Mouse (Mus musculus): Measurements from ENCODE around the gene Ptprk.

Gene Ptprk

DNA sequence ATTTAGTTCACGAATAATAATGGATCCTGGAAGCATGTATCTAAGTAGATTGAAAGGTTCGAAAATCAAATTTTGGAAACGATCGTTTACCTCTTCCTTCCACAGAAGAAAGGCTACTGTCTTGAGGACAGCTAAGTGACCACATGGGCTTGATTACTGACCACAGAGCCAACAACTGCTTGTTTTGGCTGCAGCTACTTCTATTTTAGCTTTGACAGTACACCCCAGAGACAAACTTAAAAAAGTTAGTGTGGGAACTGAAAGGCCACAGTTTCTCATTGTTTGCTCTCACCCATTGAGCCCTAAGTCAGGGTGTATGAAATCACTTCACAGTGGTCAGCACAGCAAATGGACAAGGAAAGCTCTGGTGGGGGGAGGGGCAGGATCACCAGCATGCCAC, 174.4 kb downstream of the Ptprk start:
- in situ Hi-C loops (cut with MboI; ENCODE audit: low pct_unique_long_range_greater_than_20kb in 1 of 2, low sequenced_read_pairs in 2 of 2, unreplicated experiment in 1 of 2): no loop called here

GRCm38 (mm10) chr10:28251385-28251784, 176.8 kb downstream of the Ptprk start:
- in situ Hi-C loops (cut with MboI; ENCODE audit: low pct_unique_long_range_greater_than_20kb in 1 of 2, low sequenced_read_pairs in 2 of 2, unreplicated experiment in 1 of 2): no loop called here

DNA sequence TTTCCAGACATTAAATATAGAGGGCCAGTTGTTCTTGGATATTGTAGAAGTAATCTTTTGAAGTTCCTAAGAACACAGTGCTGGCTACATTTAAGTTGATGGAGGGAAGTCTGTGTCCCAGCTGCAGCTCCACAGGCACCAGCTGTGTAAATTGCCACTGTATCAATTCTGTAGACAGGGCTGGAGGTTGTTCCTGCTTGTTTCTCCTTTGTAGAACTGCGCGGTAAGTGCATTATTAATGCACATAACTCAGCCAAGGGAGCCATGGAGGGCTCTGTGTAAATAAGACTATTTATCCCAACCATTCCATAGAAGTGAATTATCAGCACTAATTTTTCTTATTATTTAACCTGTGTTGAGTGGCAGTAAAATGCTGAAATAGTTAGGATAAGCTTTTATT, 186.0 kb downstream of the Ptprk start:
- in situ Hi-C loops (cut with MboI; ENCODE audit: low pct_unique_long_range_greater_than_20kb in 1 of 2, low sequenced_read_pairs in 2 of 2, unreplicated experiment in 1 of 2): no loop called here

- in situ Hi-C loops (cut with MboI; ENCODE audit: low pct_unique_long_range_greater_than_20kb in 1 of 2, low sequenced_read_pairs in 2 of 2, unreplicated experiment in 1 of 2): no loop called here
Measured at GRCm38 (mm10) chr10:28262159-28262558, 187.5 kb downstream of the Ptprk start.

- in situ Hi-C loops (cut with MboI; ENCODE audit: low pct_unique_long_range_greater_than_20kb in 1 of 2, low sequenced_read_pairs in 2 of 2, unreplicated experiment in 1 of 2): no loop called here
Measured at GRCm38 (mm10) chr10:28263546-28263945, 188.9 kb downstream of the Ptprk start.

DNA sequence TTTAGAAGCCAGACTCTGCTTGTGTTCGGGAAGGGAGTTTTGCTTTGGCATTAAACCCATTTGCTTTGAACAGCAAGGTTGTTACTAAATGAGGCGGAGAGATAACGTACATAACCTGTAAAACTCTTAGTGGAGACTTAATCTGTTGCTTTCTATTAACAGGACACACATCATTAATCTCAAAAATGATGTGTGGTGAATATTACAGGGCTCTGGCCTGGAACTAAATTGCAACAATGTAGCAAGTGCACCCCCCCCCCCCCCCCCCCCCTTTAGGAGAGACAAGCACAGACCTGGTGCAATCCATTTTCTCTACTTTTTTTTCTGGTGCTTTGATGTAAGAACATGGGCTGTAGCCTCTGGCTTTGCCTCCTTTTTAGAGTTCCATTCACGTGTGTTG, 195.7 kb downstream of the Ptprk start:
- in situ Hi-C loops (cut with MboI; ENCODE audit: low pct_unique_long_range_greater_than_20kb in 1 of 2, low sequenced_read_pairs in 2 of 2, unreplicated experiment in 1 of 2): no loop called here

- in situ Hi-C loops (cut with MboI; ENCODE audit: low pct_unique_long_range_greater_than_20kb in 1 of 2, low sequenced_read_pairs in 2 of 2, unreplicated experiment in 1 of 2): no loop called here
Measured at GRCm38 (mm10) chr10:28271729-28272606, 197.3 kb downstream of the Ptprk start.

GRCm38 (mm10) chr10:28278757-28279156, 204.1 kb downstream of the Ptprk start:
- in situ Hi-C loops (cut with MboI; ENCODE audit: low pct_unique_long_range_greater_than_20kb in 1 of 2, low sequenced_read_pairs in 2 of 2, unreplicated experiment in 1 of 2): no loop called here

DNA sequence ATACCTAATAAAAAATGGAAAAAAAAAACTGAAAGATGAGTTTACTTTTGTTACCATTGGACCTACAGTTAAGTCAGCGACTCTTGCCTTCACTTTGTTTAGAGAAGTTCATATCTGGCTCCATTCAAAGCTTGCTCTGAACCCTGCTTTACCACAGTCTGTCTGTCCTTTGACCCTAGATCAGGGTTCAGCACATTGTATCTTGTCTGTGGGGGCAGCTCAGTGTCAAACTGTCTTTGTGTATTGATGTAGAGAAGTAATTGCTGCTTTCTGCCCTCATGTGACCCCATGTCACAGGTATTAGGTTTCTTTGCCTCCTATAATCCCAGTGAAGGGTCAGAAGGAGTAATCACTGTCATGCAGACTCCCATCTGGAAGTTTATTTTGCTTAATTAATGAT, 222.9 kb downstream of the Ptprk start:
- in situ Hi-C loops (cut with MboI; ENCODE audit: low pct_unique_long_range_greater_than_20kb in 1 of 2, low sequenced_read_pairs in 2 of 2, unreplicated experiment in 1 of 2): no loop called here

DNA sequence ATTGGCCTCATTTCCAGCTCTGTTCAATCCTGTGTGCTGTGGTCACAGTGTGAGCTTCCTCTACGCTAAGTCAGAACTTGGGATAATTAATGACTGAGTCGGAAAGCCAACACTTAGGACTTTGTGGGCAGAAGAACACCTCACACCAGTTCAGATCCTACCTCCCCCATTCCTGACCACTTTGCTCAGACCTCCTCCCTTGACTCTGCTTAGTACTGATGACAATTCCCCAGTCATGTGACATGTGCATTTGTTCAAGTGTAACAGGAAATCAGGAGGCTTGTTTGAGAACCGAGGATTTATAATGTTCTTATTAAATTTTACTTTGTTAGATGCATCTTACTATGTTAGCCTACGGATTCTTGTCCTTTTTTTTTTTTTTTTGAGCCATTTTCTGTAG, 224.6 kb downstream of the Ptprk start:
- in situ Hi-C loops (cut with MboI; ENCODE audit: low pct_unique_long_range_greater_than_20kb in 1 of 2, low sequenced_read_pairs in 2 of 2, unreplicated experiment in 1 of 2): no loop called here

DNA sequence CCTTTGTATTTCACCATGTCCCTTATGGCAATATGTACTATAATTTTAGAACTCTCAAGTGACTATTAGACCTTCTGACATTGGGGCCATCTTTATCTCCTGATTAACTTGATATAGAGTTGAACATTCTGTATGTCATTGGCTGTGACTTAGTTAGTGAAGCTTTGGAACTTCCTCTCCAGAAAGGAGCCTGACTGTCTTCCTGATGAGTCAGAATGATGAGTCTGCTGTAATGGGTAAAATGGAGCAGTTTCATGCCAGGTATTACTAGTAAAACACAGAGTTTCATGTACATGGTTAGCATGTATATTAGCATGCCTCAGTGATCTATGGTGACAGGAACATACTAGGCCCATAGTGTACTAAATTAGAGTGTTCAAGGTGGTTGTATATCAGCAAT, 229.2 kb downstream of the Ptprk start:
- in situ Hi-C loops (cut with MboI; ENCODE audit: low pct_unique_long_range_greater_than_20kb in 1 of 2, low sequenced_read_pairs in 2 of 2, unreplicated experiment in 1 of 2): no loop called here

- in situ Hi-C loops (cut with MboI; ENCODE audit: low pct_unique_long_range_greater_than_20kb in 1 of 2, low sequenced_read_pairs in 2 of 2, unreplicated experiment in 1 of 2): no loop called here
Measured at GRCm38 (mm10) chr10:28304292-28304875, 229.8 kb downstream of the Ptprk start.

DNA sequence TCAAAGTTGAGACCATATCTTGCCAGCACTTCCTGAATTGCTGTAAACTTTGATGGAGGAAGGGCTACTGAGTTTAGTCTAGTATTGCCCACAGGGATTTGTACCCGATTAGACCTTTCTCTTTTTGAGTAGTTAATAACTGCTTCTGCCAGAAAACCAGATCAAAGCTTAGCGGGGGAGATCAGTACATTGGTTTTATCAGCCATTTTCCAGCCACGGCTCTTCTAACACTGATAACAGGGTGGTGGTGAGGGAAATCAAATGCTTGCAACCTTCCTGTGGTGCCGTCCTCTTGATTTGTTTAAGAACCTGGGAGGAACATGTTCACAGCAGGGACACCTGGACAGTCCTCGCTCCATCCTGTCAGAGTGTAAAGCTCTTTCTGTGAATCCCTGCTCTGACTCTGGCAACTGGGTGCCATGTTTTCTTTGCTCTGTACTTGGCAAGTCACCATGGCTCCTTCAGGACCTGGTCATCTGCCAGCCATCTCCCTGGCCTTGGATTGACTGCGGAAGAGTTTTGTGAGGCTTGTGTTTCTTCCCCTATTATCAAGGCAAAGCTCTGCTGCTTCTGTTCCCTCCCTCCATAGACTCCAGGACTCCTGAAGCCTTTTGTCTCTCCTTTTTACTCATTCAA, 231.9 kb downstream of the Ptprk start:
- in situ Hi-C loops (cut with MboI; ENCODE audit: low pct_unique_long_range_greater_than_20kb in 1 of 2, low sequenced_read_pairs in 2 of 2, unreplicated experiment in 1 of 2): no loop called here

DNA sequence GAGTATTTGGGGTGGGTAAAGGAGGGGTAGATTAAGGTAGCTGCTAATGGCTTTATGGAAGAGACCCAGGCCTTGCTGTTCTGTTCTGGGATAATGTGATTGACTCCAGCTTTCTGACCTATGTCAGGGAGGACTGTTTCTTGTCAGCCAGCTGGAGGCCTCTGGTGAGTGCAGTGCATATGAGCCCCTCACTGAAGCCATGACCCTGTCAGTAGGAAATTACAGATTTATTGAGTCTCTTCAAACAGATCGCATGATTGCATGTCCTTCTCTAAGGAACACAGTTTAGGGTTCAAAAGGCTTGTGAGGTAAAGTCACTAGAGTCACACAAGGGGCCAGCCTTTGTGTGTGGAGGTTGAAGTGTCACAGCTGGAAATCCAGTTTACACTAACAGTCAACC, 236.7 kb downstream of the Ptprk start:
- in situ Hi-C loops (cut with MboI; ENCODE audit: low pct_unique_long_range_greater_than_20kb in 1 of 2, low sequenced_read_pairs in 2 of 2, unreplicated experiment in 1 of 2): no loop called here

DNA sequence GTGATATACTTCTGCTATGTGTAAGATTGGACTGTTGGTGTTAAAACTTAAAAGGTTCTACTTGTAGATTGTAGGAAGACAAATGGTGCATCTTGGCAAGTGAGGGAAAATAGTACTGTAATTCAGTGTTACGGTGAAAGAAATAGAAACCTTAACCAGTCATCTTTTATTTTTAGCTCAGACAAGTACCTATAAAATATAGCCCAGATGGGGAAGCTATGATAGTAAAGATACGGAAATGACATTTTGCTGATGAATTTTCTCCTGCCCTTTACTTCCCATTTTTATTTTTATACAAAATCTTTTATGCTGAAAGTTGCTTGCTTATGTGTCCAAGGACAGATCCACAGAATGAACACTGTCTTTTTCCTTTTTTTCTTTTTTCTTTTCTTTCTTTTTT, 248.4 kb downstream of the Ptprk start:
- in situ Hi-C loops (cut with MboI; ENCODE audit: low pct_unique_long_range_greater_than_20kb in 1 of 2, low sequenced_read_pairs in 2 of 2, unreplicated experiment in 1 of 2): no loop called here

DNA sequence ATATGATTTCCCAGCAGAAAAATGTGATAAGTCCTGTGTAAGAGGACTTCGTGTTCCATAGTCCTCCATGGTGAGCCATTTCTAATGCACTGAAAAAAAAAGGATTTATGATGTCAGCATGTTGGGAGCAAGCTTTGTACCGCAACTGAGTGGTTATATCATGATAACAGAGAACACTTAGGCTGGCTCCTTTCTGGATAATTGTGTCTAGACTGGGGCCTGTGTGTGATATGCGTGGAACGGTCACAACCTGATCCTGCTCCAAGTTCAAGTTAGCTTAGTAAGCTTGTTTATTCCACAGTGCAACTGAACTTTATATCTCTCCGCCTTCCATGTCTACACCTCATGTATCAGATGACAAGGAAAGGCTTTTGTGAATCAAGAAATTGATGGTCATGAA, 260.6 kb downstream of the Ptprk start:
- in situ Hi-C loops (cut with MboI; ENCODE audit: low pct_unique_long_range_greater_than_20kb in 1 of 2, low sequenced_read_pairs in 2 of 2, unreplicated experiment in 1 of 2): no loop called here

DNA sequence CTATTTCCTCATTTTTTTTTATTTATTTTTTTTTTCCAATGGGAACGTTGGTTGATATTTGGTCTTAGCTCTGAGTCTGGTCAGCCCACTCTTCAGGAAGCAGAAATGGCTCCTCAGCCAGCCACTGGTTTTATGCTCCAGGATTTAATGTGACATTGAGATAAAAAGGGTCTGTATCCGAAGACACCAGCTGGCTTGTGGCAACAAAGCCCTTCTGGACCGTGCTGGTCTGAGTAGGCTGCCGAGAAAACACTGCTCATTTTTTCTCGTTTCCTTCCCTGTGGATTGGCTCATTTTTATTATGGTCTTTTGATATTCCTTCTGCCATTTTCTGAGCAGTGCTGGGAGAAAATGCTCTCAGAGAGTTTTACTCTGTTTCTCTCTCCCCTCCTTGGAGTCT, 263.9 kb downstream of the Ptprk start:
- in situ Hi-C loops (cut with MboI; ENCODE audit: low pct_unique_long_range_greater_than_20kb in 1 of 2, low sequenced_read_pairs in 2 of 2, unreplicated experiment in 1 of 2): no loop called here

DNA sequence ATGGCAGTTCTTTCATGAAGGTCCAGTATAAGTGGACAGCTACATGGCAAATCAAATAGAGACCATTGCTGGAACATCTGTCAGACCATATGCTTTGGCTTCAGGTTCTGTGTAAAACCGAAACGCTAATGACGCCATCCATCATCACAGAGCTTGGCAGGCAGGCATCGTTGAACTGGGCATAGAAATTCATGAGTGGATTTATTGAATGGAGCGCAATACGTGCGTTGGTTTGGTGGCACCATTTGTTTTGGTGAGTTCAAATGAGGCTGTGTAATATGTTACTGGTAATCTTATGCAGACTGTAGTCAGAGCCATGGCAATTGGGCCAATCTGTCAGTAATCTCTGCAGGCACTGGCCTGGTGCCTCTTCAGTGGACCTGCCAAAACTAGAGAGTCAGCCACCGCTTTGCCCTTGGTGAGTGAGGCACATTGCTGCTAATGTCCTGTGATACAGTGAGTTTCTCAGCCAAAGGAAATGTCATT, 270.6 kb downstream of the Ptprk start:
- in situ Hi-C loops (cut with MboI; ENCODE audit: low pct_unique_long_range_greater_than_20kb in 1 of 2, low sequenced_read_pairs in 2 of 2, unreplicated experiment in 1 of 2): no loop called here

DNA sequence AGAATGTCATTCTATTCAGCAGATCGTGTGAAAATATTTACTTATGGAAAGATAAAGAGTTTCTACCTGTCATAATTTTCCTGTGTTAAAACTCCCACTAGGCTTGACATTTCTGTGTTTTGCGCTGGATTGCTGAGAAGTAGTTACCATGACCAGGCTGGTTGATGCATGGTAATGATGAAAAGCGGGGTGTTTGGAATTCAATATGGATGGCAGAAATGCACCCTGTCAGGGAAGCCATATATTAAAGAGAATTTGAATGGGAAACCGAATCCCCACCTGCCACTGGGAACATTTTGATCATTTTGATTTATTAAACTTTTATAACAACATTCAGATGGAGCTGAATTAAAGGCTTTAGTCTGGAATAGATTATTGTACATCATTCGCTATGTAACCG, 290.7 kb downstream of the Ptprk start:
- in situ Hi-C loops (cut with MboI; ENCODE audit: low pct_unique_long_range_greater_than_20kb in 1 of 2, low sequenced_read_pairs in 2 of 2, unreplicated experiment in 1 of 2): no loop called here
